Mouse (Mus musculus): ENCODE results near the gene Clcc1. TPM values are rescaled to one million over a fixed set of nuclear protein-coding genes. Genes with fewer than 3 reads are reported as not detected.
"Not testable (repeated sequence)": the region's sequence is repeated elsewhere in the genome, so short reads cannot be mapped to it uniquely, and the experiment has no call there.

The Clcc1 gene
- total and polyA plus RNA-seq, 3 experiments = 25.9 to 43.0 TPM; not detected in 1

DNA sequence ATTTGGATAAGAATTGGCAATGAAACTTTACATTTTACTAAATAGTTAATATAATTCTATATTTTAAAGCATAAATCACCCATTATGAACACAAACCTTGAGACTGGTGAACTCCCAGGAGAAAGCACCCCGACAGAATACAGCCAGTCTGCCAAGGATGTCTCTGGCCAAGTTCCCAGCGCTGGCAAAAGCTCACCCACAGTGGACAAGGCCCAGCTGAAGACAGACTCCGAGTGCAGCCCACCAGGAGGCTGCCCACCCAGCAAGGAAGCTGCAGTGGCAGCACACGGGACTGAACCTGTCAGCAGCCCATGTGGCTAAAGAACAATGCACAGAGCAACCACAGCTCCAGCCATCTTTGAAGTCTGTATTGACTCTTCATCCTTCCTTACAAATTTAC is 22.9 kb downstream of the Clcc1 start:
- TF ChIP-seq ELF1 (IDR thresholded peaks at IDR 0.05; ENCODE audit: low read depth, low read length) (no peak), EP300 (IDR thresholded peaks at IDR 0.05; ENCODE audit: low read depth in 1 of 2, low read length in 2 of 2) (no peak), SMC3 (IDR thresholded peaks at IDR 0.05; ENCODE audit: low read depth, low read length) (no peak), POLR2AphosphoS2 (IDR thresholded peaks at IDR 0.05; ENCODE audit: low read length) (no peak)
- H3K9me3 ChIP-seq (replicated peaks; ENCODE audit: insufficient read depth, low read length) = no peaks in the 10 kb centered on the region
- H3K27me3 ChIP-seq (ENCODE audit: control insufficient read depth in 1 of 2, insufficient read depth in 2 of 2, low read length in 2 of 2) = no peaks in the 10 kb centered on the region
- DNase-seq (ENCODE audit: low read depth, low spot score) = no peak
- no peak overlapping the region for H3K27ac ChIP-seq (ENCODE audit: control insufficient read depth, low read depth, low read length)
- no peaks in the 10 kb centered on the region for H3K4me1 ChIP-seq (ENCODE audit: control insufficient read depth in 1 of 2, insufficient read depth in 2 of 2, low read length in 2 of 2)
- no peak overlapping the region for H3K4me3 ChIP-seq (ENCODE audit: control insufficient read depth in 1 of 2, insufficient read depth in 1 of 2, low read depth in 2 of 2, low read length in 2 of 2)
- no peak overlapping the region for H3K9ac ChIP-seq (ENCODE audit: control insufficient read depth, low read depth, low read length, poor library complexity, severe bottlenecking)
- peaks cover 0 to 42% of the 10 kb centered on the region in 2 experiments; a peak in 2 of 4 replicates for H3K36me3 ChIP-seq (ENCODE audit: control insufficient read depth in 1 of 2, insufficient read depth in 2 of 2, low read length in 2 of 2)
- no peaks in the 10 kb centered on the region for H3K79me2 ChIP-seq (ENCODE audit: control insufficient read depth, insufficient read depth, low read length, poor library complexity)

GRCm38 (mm10) chr3:108681004-108681403 is 27.3 kb downstream of the Clcc1 start:
- Histone ChIP-seq H3K27me3 (ENCODE audit: control insufficient read depth in 1 of 2, insufficient read depth in 2 of 2, low read length in 2 of 2) (no peaks in the 10 kb centered on the region), H3K27ac (ENCODE audit: control insufficient read depth, low read depth, low read length) (no peak overlapping the region), H3K9me3 (replicated peaks; ENCODE audit: insufficient read depth, low read length) (no peaks in the 10 kb centered on the region), H3K36me3 (ENCODE audit: control insufficient read depth in 1 of 2, insufficient read depth in 2 of 2, low read length in 2 of 2) (peaks cover 0 to 27% of the 10 kb centered on the region in 2 experiments; a peak in 2 of 4 replicates), H3K4me3 (ENCODE audit: control insufficient read depth in 1 of 2, insufficient read depth in 1 of 2, low read depth in 2 of 2, low read length in 2 of 2) (no peak overlapping the region), H3K4me1 (ENCODE audit: control insufficient read depth in 1 of 2, insufficient read depth in 2 of 2, low read length in 2 of 2) (no peaks in the 10 kb centered on the region), H3K9ac (ENCODE audit: control insufficient read depth, low read depth, low read length, poor library complexity, severe bottlenecking) (no peak overlapping the region), H3K79me2 (ENCODE audit: control insufficient read depth, insufficient read depth, low read length, poor library complexity) (no peaks in the 10 kb centered on the region)
- no peak for DNase-seq (ENCODE audit: low read depth, low spot score)
- no peak for TF ChIP-seq NELFE (IDR thresholded peaks at IDR 0.05; ENCODE audit: low read depth, low read length)
- TF ChIP-seq NRF1 (IDR thresholded peaks at IDR 0.05; ENCODE audit: insufficient read depth, low read depth, low read length, poor library complexity, severe bottlenecking) = no peak
- TF ChIP-seq POLR2AphosphoS2 (IDR thresholded peaks at IDR 0.05; ENCODE audit: low read length) = no peak
- TF ChIP-seq MYB (IDR thresholded peaks at IDR 0.05; ENCODE audit: low read depth, low read length) = no peak
- no peak for TF ChIP-seq TBP (IDR thresholded peaks at IDR 0.05; ENCODE audit: low read depth, low read length)
- TF ChIP-seq RCOR1 (IDR thresholded peaks at IDR 0.05; ENCODE audit: low read depth, low read length) = no peak
- no peak for TF ChIP-seq EP300 (IDR thresholded peaks at IDR 0.05; ENCODE audit: low read depth in 1 of 2, low read length in 2 of 2)
- TF ChIP-seq USF2 (IDR thresholded peaks at IDR 0.05; ENCODE audit: borderline replicate concordance in 1 of 2, insufficient read depth in 1 of 2, low read depth in 1 of 2, low read length in 2 of 2) = no peak
- TF ChIP-seq ETS1 (IDR thresholded peaks at IDR 0.05; ENCODE audit: low read depth, low read length) = no peak
- no peak for TF ChIP-seq TAL1 (IDR thresholded peaks at IDR 0.05; ENCODE audit: low read length)

GRCm38 (mm10) chr3:108683597-108683996 is 29.9 kb downstream of the Clcc1 start:
- not testable (repeated sequence) for H3K4me3 ChIP-seq (ENCODE audit: control insufficient read depth in 1 of 2, insufficient read depth in 1 of 2, low read depth in 2 of 2, low read length in 2 of 2); H3K9me3 ChIP-seq (replicated peaks; ENCODE audit: insufficient read depth, low read length); DNase-seq (ENCODE audit: low read depth, low spot score); H3K79me2 ChIP-seq (ENCODE audit: control insufficient read depth, insufficient read depth, low read length, poor library complexity); H3K9ac ChIP-seq (ENCODE audit: control insufficient read depth, low read depth, low read length, poor library complexity, severe bottlenecking); H3K4me1 ChIP-seq (ENCODE audit: control insufficient read depth in 1 of 2, insufficient read depth in 2 of 2, low read length in 2 of 2); H3K27me3 ChIP-seq (ENCODE audit: control insufficient read depth in 1 of 2, insufficient read depth in 2 of 2, low read length in 2 of 2); H3K27ac ChIP-seq (ENCODE audit: control insufficient read depth, low read depth, low read length)
- peaks cover 0 to 14% of the 10 kb centered on the region in 2 experiments; a peak in 2 of 4 replicates for H3K36me3 ChIP-seq (ENCODE audit: control insufficient read depth in 1 of 2, insufficient read depth in 2 of 2, low read length in 2 of 2)

All from MEL (cell line).